Mouse (Mus musculus): ENCODE data around the gene Hps5. TPM values are rescaled to one million over a fixed set of nuclear protein-coding genes. Genes with fewer than 3 reads are reported as not detected.
A peak's percentile ranks its signal among the peaks of the same experiment; 100 is the strongest.

Gene Hps5
- 34.4 TPM for polyA plus RNA-seq (2021)

- POLR2A ChIA-PET = interaction anchor here (0.6 to 1.0 kb wide), 4 partner anchors 10 to 1370 kb away, joined by 3 to 4 read pairs (median 4); no protein-coding TSS in a partner anchor
- ATAC-seq (peak; percentile 90), DNase-seq (ENCODE audit: low read depth, low spot score) (peak; percentile 68)
- in situ Hi-C loops (cut with MboI; ENCODE audit: low pct_unique_long_range_greater_than_20kb) = loop anchor here (10.0 kb wide), 1 partner anchor 209 kb away; the partner anchor contains the start of gene Spty2d1
- no peaks in the 10 kb centered on the region for H3K27me3 ChIP-seq
- no peak for TF ChIP-seq CTCF (IDR thresholded peaks at IDR 0.05)
- CTCF ChIA-PET = interaction anchor here (0.8 to 1.1 kb wide), 2 partner anchors 29 to 32 kb away, joined by 3 read pairs; no protein-coding TSS in a partner anchor
Measured at GRCm38 (mm10) chr7:46795287-46796205, at the start of gene Hps5, which contains the start of gene Gtf2h1. Gene Hps5, minus strand, starts transcription at chr7:46796064. Gene Gtf2h1, plus strand, starts transcription at chr7:46796103.

GRCm38 (mm10) chr7:46845211-46845977, 49.5 kb upstream of the Hps5 start:
- ChIA-PET POLR2A (interaction anchor here (0.7 to 1.0 kb wide), 3 partner anchors 9 to 11 kb away, joined by 3 read pairs; no protein-coding TSS in a partner anchor), CTCF (no interaction called here)
- in situ Hi-C loops (cut with MboI; ENCODE audit: low pct_unique_long_range_greater_than_20kb) = no loop called here
- no peak for TF ChIP-seq CTCF (IDR thresholded peaks at IDR 0.05)
- no peaks in the 10 kb centered on the region for H3K27me3 ChIP-seq
- ATAC-seq = peak; percentile 82
- DNase-seq (ENCODE audit: low read depth, low spot score) = no peak

GRCm38 (mm10) chr7:46843576-46843975, 47.7 kb upstream of the Hps5 start:
- TF ChIP-seq CTCF (IDR thresholded peaks at IDR 0.05) = no peak
- DNase-seq (ENCODE audit: low read depth, low spot score) (no peak), ATAC-seq (no peak)
- CTCF ChIA-PET = interaction anchor here (1.5 kb wide), 1 partner anchor 13 kb away, joined by 3 read pairs; no protein-coding TSS in a partner anchor
- POLR2A ChIA-PET = no interaction called here
- H3K27me3 ChIP-seq = no peaks in the 10 kb centered on the region
- in situ Hi-C loops (cut with MboI; ENCODE audit: low pct_unique_long_range_greater_than_20kb) = no loop called here

- ChIA-PET POLR2A (no interaction called here), CTCF (no interaction called here)
- ATAC-seq = no peak
- no peak for DNase-seq (ENCODE audit: low read depth, low spot score)
- H3K27me3 ChIP-seq = no peaks in the 10 kb centered on the region
- in situ Hi-C loops (cut with MboI; ENCODE audit: low pct_unique_long_range_greater_than_20kb) = no loop called here
- no peak for TF ChIP-seq CTCF (IDR thresholded peaks at IDR 0.05)
Measured at GRCm38 (mm10) chr7:46842278-46842677, 46.4 kb upstream of the Hps5 start.

- ChIA-PET POLR2A (no interaction called here), CTCF (interaction anchor here (1.0 kb wide), 1 partner anchor 10 kb away, joined by 3 read pairs; no protein-coding TSS in a partner anchor)
- TF ChIP-seq CTCF (IDR thresholded peaks at IDR 0.05) = no peak
- in situ Hi-C loops (cut with MboI; ENCODE audit: low pct_unique_long_range_greater_than_20kb) = no loop called here
- ATAC-seq (no peak), DNase-seq (ENCODE audit: low read depth, low spot score) (no peak)
- no peaks in the 10 kb centered on the region for H3K27me3 ChIP-seq
Measured at GRCm38 (mm10) chr7:46840787-46841525, 45.1 kb upstream of the Hps5 start, which contains the start of gene Ldha. Gene Ldha, plus strand, starts transcription at chr7:46841475.

GRCm38 (mm10) chr7:46840326-46840725, 44.5 kb upstream of the Hps5 start:
- H3K27me3 ChIP-seq = no peaks in the 10 kb centered on the region
- TF ChIP-seq CTCF (IDR thresholded peaks at IDR 0.05) = no peak
- ATAC-seq (no peak), DNase-seq (ENCODE audit: low read depth, low spot score) (no peak)
- ChIA-PET CTCF (interaction anchor here (1.0 kb wide), 2 partner anchors 10 to 18 kb away, joined by 3 to 4 read pairs; no protein-coding TSS in a partner anchor), POLR2A (no interaction called here)
- in situ Hi-C loops (cut with MboI; ENCODE audit: low pct_unique_long_range_greater_than_20kb) = no loop called here

GRCm38 (mm10) chr7:46839861-46840260, 44.0 kb upstream of the Hps5 start:
- no peak for TF ChIP-seq CTCF (IDR thresholded peaks at IDR 0.05)
- DNase-seq (ENCODE audit: low read depth, low spot score) (no peak), ATAC-seq (no peak)
- in situ Hi-C loops (cut with MboI; ENCODE audit: low pct_unique_long_range_greater_than_20kb) = no loop called here
- ChIA-PET CTCF (interaction anchor here (1.0 to 1.5 kb wide), 3 partner anchors 9 to 18 kb away, joined by 3 to 4 read pairs (median 3); no protein-coding TSS in a partner anchor), POLR2A (no interaction called here)
- no peaks in the 10 kb centered on the region for H3K27me3 ChIP-seq

GRCm38 (mm10) chr7:46839446-46839845, 43.6 kb upstream of the Hps5 start:
- no peak for ATAC-seq
- no peaks in the 10 kb centered on the region for H3K27me3 ChIP-seq
- no peak for TF ChIP-seq CTCF (IDR thresholded peaks at IDR 0.05)
- in situ Hi-C loops (cut with MboI; ENCODE audit: low pct_unique_long_range_greater_than_20kb) = no loop called here
- no peak for DNase-seq (ENCODE audit: low read depth, low spot score)
- ChIA-PET POLR2A (no interaction called here), CTCF (interaction anchor here (1.0 to 1.5 kb wide), 2 partner anchors 11 to 19 kb away, joined by 3 to 4 read pairs; no protein-coding TSS in a partner anchor)

GRCm38 (mm10) chr7:46838891-46839302, 43.0 kb upstream of the Hps5 start:
- TF ChIP-seq CTCF (IDR thresholded peaks at IDR 0.05) = no peak
- ChIA-PET CTCF (interaction anchor here (1.5 kb wide), 1 partner anchor 10 kb away, joined by 3 read pairs; no protein-coding TSS in a partner anchor), POLR2A (no interaction called here)
- DNase-seq (ENCODE audit: low read depth, low spot score) (no peak), ATAC-seq (peak; percentile 55)
- in situ Hi-C loops (cut with MboI; ENCODE audit: low pct_unique_long_range_greater_than_20kb) = no loop called here
- no peaks in the 10 kb centered on the region for H3K27me3 ChIP-seq

Measured in Patski (cell line).